Mouse (Mus musculus): ENCODE data around the gene Zfp473.
A peak's percentile ranks its signal among the peaks of the same experiment; 100 is the strongest.
"Not testable (repeated sequence)": the region's sequence is repeated elsewhere in the genome, so short reads cannot be mapped to it uniquely, and the experiment has no call there.

The Zfp473 gene

GRCm38 (mm10) chr7:44722058-44722457 lies 28.8 kb downstream of the Zfp473 start:
- no peak for DNase-seq (ENCODE audit: low read depth, low spot score)

GRCm38 (mm10) chr7:44709881-44710280 lies 41.0 kb downstream of the Zfp473 start:
- no peak for DNase-seq (ENCODE audit: low read depth, low spot score)

GRCm38 (mm10) chr7:44708574-44708973 lies 42.3 kb downstream of the Zfp473 start, which contains the start of gene Izumo2:
TSS of gene Izumo2 (plus strand) at chr7:44708742.
- DNase-seq (ENCODE audit: low read depth, low spot score) = no peak

GRCm38 (mm10) chr7:44708093-44708492 lies 42.8 kb downstream of the Zfp473 start:
- DNase-seq (ENCODE audit: low read depth, low spot score) = not testable (repeated sequence)

- DNase-seq (ENCODE audit: low read depth, low spot score) = no peak
These were observed 43.6 kb downstream of the Zfp473 start for GRCm38 (mm10) chr7:44707169-44707675.

GRCm38 (mm10) chr7:44706322-44706721 lies 44.5 kb downstream of the Zfp473 start:
- DNase-seq (ENCODE audit: low read depth, low spot score) = no peak

GRCm38 (mm10) chr7:44705086-44705485 lies 45.8 kb downstream of the Zfp473 start:
- DNase-seq (ENCODE audit: low read depth, low spot score) = no peak

- DNase-seq (ENCODE audit: low read depth, low spot score) = no peak
These were observed 46.5 kb downstream of the Zfp473 start for GRCm38 (mm10) chr7:44704363-44704762.

- DNase-seq (ENCODE audit: low read depth, low spot score) = no peak
These were observed 47.9 kb downstream of the Zfp473 start for GRCm38 (mm10) chr7:44702985-44703384.

- peak; percentile 64 for DNase-seq (ENCODE audit: low read depth, low spot score)
These were observed 48.9 kb downstream of the Zfp473 start for GRCm38 (mm10) chr7:44701921-44702320.

GRCm38 (mm10) chr7:44697980-44698379 lies 52.9 kb downstream of the Zfp473 start:
- no peak for DNase-seq (ENCODE audit: low read depth, low spot score)

GRCm38 (mm10) chr7:44697191-44697710 lies 53.6 kb downstream of the Zfp473 start:
- DNase-seq (ENCODE audit: low read depth, low spot score) = no peak

- DNase-seq (ENCODE audit: low read depth, low spot score) = no peak
These were observed 55.6 kb downstream of the Zfp473 start for GRCm38 (mm10) chr7:44695223-44695622.

- DNase-seq (ENCODE audit: low read depth, low spot score) = no peak
These were observed 57.2 kb downstream of the Zfp473 start for GRCm38 (mm10) chr7:44693427-44694175.

- no peak for DNase-seq (ENCODE audit: low read depth, low spot score)
These were observed 61.5 kb downstream of the Zfp473 start for GRCm38 (mm10) chr7:44689331-44689730.

GRCm38 (mm10) chr7:44688890-44689289 lies 62.0 kb downstream of the Zfp473 start:
- no peak for DNase-seq (ENCODE audit: low read depth, low spot score)

GRCm38 (mm10) chr7:44685531-44686402 lies 65.1 kb downstream of the Zfp473 start:
- no peak for DNase-seq (ENCODE audit: low read depth, low spot score)

GRCm38 (mm10) chr7:44683656-44684055 lies 67.2 kb downstream of the Zfp473 start:
- no peak for DNase-seq (ENCODE audit: low read depth, low spot score)
